Mouse (Mus musculus) heart, embryonic 15.5 days (tissue): ENCODE measurements around the gene Slc23a3. TPM values are rescaled to one million over a fixed set of nuclear protein-coding genes. Genes with fewer than 3 reads are reported as not detected.
A peak's percentile ranks its signal among the peaks of the same experiment; 100 is the strongest.

Experiments used
- ATAC-seq: fragments of 200-750 bp; cut with Nextera tagmentation; replicated peaks from 2 replicates; pipeline ENCODE4 v1.8.0; 2017; ENCODE audit warnings: low read depth, moderate TSS enrichment; ENCODE audit not compliant: insufficient number of reproducible peaks, insufficient read depth, low FRiP score
- H3K27ac ChIP-seq: fragments of 300-500 bp; sonication (generic); 2 replicates; pipeline ENCODE4 v1.5.1; 2015; ENCODE audit warnings: mild to moderate bottlenecking, inconsistent platforms
- H3K27me3 ChIP-seq: fragments of 300-500 bp; sonication (generic); 2 replicates; pipeline ENCODE4 v1.6.1; 2015; ENCODE audit warnings: inconsistent platforms
- H3K36me3 ChIP-seq: fragments of 300-500 bp; sonication (generic); 2 replicates; pipeline ENCODE4 v1.6.1; 2015; ENCODE audit warnings: mild to moderate bottlenecking, inconsistent platforms
- H3K4me1 ChIP-seq: fragments of 300-500 bp; sonication (generic); replicated peaks from 2 replicates; pipeline ENCODE4 v1.6.1; 2015; ENCODE audit warnings: inconsistent platforms
- H3K4me2 ChIP-seq: fragments of 300-500 bp; sonication (generic); 2 replicates; pipeline ENCODE4 v1.6.1; 2015; ENCODE audit warnings: inconsistent platforms, mild to moderate bottlenecking, moderate library complexity
- H3K4me3 ChIP-seq: fragments of 300-500 bp; sonication (generic); 2 replicates; pipeline ENCODE4 v1.5.1; 2015; ENCODE audit warnings: mild to moderate bottlenecking, inconsistent platforms
- H3K9ac ChIP-seq: fragments of 300-500 bp; sonication (generic); 2 replicates; pipeline ENCODE4 v1.6.1; 2015; ENCODE audit warnings: mild to moderate bottlenecking, inconsistent platforms
- H3K9me3 ChIP-seq: fragments of 300-500 bp; sonication (generic); replicated peaks from 2 replicates; pipeline ENCODE4 v1.6.1; 2016; ENCODE audit warnings: inconsistent platforms
- WGBS: fragments of 180-500 bp; shearing (Covaris S2); methylation state at CpG from one replicate; pipeline ENCODE4 v1.1.7; 2015; ENCODE audit warnings: mixed read lengths; 5-methylcytosine and 5-hydroxymethylcytosine counted together
- polyA plus RNA-seq: library from polyadenylated mRNA; unstranded; fragments of >200 nt; fragmentation: Nextera tagmentation; extraction: Ambion mirVana; gene quantifications from 2 replicates; pipeline ENCODE4 v1.2.1, GENCODE M21; 2015

Slc23a3 gene
- polyA plus RNA-seq, 1 experiment from 2014 or later, result 1.2 TPM

- ATAC-seq, result no peak
- H3K36me3 ChIP-seq, result no peaks in the 10 kb centered on the region
- H3K9ac ChIP-seq, result no peak overlapping the region
- H3K27ac ChIP-seq, result no peak overlapping the region
- WGBS, result 67% methylated on average over 3 of the region's 3 CpGs
- no peaks in the 10 kb centered on the region for H3K27me3 ChIP-seq
- no peaks in the 10 kb centered on the region for H3K9me3 ChIP-seq
- H3K4me3 ChIP-seq, result no peak overlapping the region
- H3K4me2 ChIP-seq, result no peak overlapping the region
- H3K4me1 ChIP-seq, result peaks cover 9% of the 10 kb centered on the region
Measured at GRCm38 (mm10) chr1:75128641-75129040, 5.0 kb downstream of the Slc23a3 start.

- peak overlapping the region; percentile 73 for H3K4me2 ChIP-seq
- no peaks in the 10 kb centered on the region for H3K36me3 ChIP-seq
- WGBS, result 35% methylated on average over 5 of the region's 5 CpGs
- peak overlapping the region; percentile 71; the same call in 1 of the 2 replicates for H3K9ac ChIP-seq
- H3K27ac ChIP-seq, result peak overlapping the region; percentile 98
- peak overlapping the region; percentile 72 for H3K4me3 ChIP-seq
- no peaks in the 10 kb centered on the region for H3K9me3 ChIP-seq
- no peak; the same call in 1 of the 2 replicates for ATAC-seq
- H3K4me1 ChIP-seq, result peaks cover 9% of the 10 kb centered on the region
- H3K27me3 ChIP-seq, result no peaks in the 10 kb centered on the region
Measured at GRCm38 (mm10) chr1:75125418-75125817, 8.3 kb downstream of the Slc23a3 start.

GRCm38 (mm10) chr1:75124346-75125321, 9.1 kb downstream of the Slc23a3 start, which contains the start of gene Nhej1:
TSS of gene Nhej1 (minus strand) at chr1:75125200.
- peak within 1 kb of the TSS; percentile 98 for H3K27ac ChIP-seq
- no peaks in the 10 kb centered on the region for H3K9me3 ChIP-seq
- peak; percentile 97 for ATAC-seq
- peak within 1 kb of the TSS; percentile 72 for H3K4me3 ChIP-seq
- peak within 1 kb of the TSS; percentile 71 for H3K9ac ChIP-seq
- peaks cover 9% of the 10 kb centered on the region for H3K4me1 ChIP-seq
- WGBS, result 1% methylated on average over 56 of the region's 56 CpGs
- no peaks in the 10 kb centered on the region for H3K27me3 ChIP-seq
- no peaks in the 10 kb centered on the region for H3K36me3 ChIP-seq
- H3K4me2 ChIP-seq, result peak within 1 kb of the TSS; percentile 73

GRCm38 (mm10) chr1:75122211-75122610, 11.5 kb downstream of the Slc23a3 start:
- Histone ChIP-seq H3K4me3 (no peak overlapping the region), H3K9ac (no peak overlapping the region), H3K36me3 (no peaks in the 10 kb centered on the region), H3K4me2 (no peak overlapping the region), H3K27me3 (no peaks in the 10 kb centered on the region), H3K27ac (no peak overlapping the region), H3K9me3 (no peaks in the 10 kb centered on the region), H3K4me1 (peaks cover 9% of the 10 kb centered on the region)
- no peak for ATAC-seq
- 77% methylated on average over 3 of the region's 3 CpGs for WGBS

Other genes with a start within 250 kb of the Slc23a3 start
- gene Fev, start 248.5 kb downstream of the Slc23a3 start, polyA plus RNA-seq, result 0.37 and 0.68 TPM in 2 replicates
- not detected in 2 replicates for gene Cryba2, start 240.7 kb downstream of the Slc23a3 start, polyA plus RNA-seq
- gene Cfap65, start 198.3 kb downstream of the Slc23a3 start, polyA plus RNA-seq, result 0.08 TPM in 1 of 2 replicates, not detected in the other
- gene Ihh, start 182.2 kb downstream of the Slc23a3 start, polyA plus RNA-seq, result 0.09 and 0.13 TPM in 2 replicates
- gene Nhej1, start 8.7 kb downstream of the Slc23a3 start, polyA plus RNA-seq, result 7.2 and 8.9 TPM in 2 replicates
- 33.7 and 39.3 TPM in 2 replicates for gene Cnppd1, start 8.8 kb upstream of the Slc23a3 start, polyA plus RNA-seq
- 30.7 and 41.6 TPM in 2 replicates for gene Retreg2, start 8.9 kb upstream of the Slc23a3 start, polyA plus RNA-seq
- 26.5 and 32.5 TPM in 2 replicates for gene Zfand2b, start 34.8 kb upstream of the Slc23a3 start, polyA plus RNA-seq
- gene Abcb6, start 46.5 kb upstream of the Slc23a3 start, polyA plus RNA-seq, result 12.9 and 14.1 TPM in 2 replicates
- gene Ankzf1, start 58.3 kb upstream of the Slc23a3 start, polyA plus RNA-seq, result 24.3 and 25.9 TPM in 2 replicates
- gene Atg9a, start 58.3 kb upstream of the Slc23a3 start, polyA plus RNA-seq, result 27.1 and 31.0 TPM in 2 replicates
- gene Glb1l, start 76.9 kb upstream of the Slc23a3 start, polyA plus RNA-seq, result 9.4 and 11.4 TPM in 2 replicates
- gene Stk16, start 76.9 kb upstream of the Slc23a3 start, polyA plus RNA-seq, result 73.6 and 96.9 TPM in 2 replicates
- gene Tuba4a, start 86.0 kb upstream of the Slc23a3 start, polyA plus RNA-seq, result 41.9 and 56.7 TPM in 2 replicates
- 0.23 TPM in 1 of 2 replicates, not detected in the other for gene A630095N17Rik, start 98.2 kb upstream of the Slc23a3 start, polyA plus RNA-seq
- 41.4 and 43.0 TPM in 2 replicates for gene Dnajb2, start 102.5 kb upstream of the Slc23a3 start, polyA plus RNA-seq
- gene Ptprn, start 130.6 kb upstream of the Slc23a3 start, polyA plus RNA-seq, result 0.45 and 1.0 TPM in 2 replicates
- gene Resp18, start 144.5 kb upstream of the Slc23a3 start, polyA plus RNA-seq, result 0.18 and 2.4 TPM in 2 replicates
- 108 and 123 TPM in 2 replicates for gene Dnpep, start 184.1 kb upstream of the Slc23a3 start, polyA plus RNA-seq
- gene Des, start 226.4 kb upstream of the Slc23a3 start, polyA plus RNA-seq, result 374 and 419 TPM in 2 replicates
- 44.5 and 54.4 TPM in 2 replicates for gene Speg, start 241.4 kb upstream of the Slc23a3 start, polyA plus RNA-seq